Mouse (Mus musculus): ENCODE data around the gene Pabpc4.
"Not testable (repeated sequence)": the region's sequence is repeated elsewhere in the genome, so short reads cannot be mapped to it uniquely, and the experiment has no call there.

Pabpc4 gene

GRCm38 (mm10) chr4:123248971-123249567 is 13.1 kb upstream of the Pabpc4 start:
- DNase-seq: no peak

GRCm38 (mm10) chr4:123252214-123252613 is 9.9 kb upstream of the Pabpc4 start:
- DNase-seq: no peak

- no peak for DNase-seq
Observed at GRCm38 (mm10) chr4:123254617-123255016, 7.5 kb upstream of the Pabpc4 start.

DNA sequence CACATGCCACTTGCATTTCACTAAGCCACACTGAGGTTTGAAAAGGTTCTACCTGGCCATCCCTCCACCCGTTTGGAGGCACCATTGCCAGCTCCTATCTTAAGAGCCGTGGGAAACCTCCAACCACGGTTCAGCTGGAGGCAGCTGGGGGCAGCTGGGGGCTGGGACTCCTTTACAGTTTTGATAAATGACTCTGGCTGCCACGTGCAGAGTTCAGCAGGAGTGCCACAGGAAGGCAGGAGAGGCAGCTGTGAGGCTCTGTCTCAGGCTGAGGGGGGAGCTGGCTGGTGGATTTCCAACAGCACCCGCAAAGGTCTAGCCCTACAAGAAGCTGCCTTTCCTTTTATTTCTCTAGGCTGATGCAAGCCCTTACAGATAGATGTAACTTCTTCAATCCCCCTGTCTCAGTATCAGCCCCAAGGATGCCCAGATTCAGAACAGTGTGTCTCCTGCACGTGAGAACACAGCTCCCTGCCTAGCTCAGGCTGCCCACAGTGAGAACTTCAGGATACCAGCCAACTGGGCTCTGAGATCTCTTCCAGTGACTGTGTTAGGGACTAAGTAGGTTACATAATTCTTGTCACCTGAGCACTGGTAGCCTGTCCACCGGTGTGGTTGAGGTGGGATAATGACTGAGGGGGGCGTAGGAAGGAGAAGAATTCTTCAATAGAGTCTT is 1.9 kb upstream of the Pabpc4 start:
- no peak for DNase-seq

DNA sequence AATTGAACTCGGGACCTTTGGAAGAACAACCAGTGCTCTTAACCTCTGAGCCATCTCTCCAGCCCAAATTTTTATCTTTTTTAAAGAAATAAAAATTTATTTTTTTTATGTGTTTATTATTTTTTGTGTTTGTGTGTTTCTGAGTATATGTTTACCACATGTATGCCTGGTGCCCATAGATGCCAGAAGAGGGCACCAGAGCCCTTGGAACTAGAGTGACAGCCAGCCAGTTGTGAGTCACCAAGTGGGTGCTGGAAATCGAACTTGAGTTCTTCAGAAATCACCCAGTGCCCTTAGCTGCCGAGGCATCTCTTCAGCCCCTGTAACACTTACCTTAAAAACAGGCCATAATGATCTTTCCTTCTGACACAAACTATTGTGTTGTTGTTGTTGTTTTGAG is 8.9 kb downstream of the Pabpc4 start:
- DNase-seq: no peak

GRCm38 (mm10) chr4:123280117-123280516 is 18.0 kb downstream of the Pabpc4 start:
- DNase-seq: no peak

GRCm38 (mm10) chr4:123282500-123282899 is 20.3 kb downstream of the Pabpc4 start:
- peak; percentile 89 for DNase-seq

- peak; percentile 37 for DNase-seq
Observed at GRCm38 (mm10) chr4:123282915-123283674, 20.9 kb downstream of the Pabpc4 start.

DNA sequence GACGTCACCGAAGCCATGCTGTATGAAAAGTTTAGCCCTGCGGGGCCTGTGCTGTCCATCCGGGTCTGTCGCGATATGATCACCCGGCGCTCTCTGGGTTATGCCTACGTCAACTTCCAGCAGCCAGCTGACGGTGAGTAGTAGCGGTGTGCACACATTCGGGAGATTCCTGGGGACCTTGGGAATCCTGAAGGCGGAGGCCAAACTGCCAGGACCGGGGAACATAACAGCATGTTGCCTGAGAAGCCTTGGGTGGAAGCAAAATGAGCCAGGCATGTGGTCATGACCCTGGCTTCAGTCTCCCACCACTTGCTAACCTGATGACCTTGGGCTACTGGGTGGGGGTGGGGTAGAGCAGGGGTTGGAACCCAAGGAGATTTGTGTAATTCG is 21.5 kb downstream of the Pabpc4 start:
- DNase-seq: peak; percentile 21

- no peak for DNase-seq
Observed at GRCm38 (mm10) chr4:123284731-123285624, 22.8 kb downstream of the Pabpc4 start.

DNA sequence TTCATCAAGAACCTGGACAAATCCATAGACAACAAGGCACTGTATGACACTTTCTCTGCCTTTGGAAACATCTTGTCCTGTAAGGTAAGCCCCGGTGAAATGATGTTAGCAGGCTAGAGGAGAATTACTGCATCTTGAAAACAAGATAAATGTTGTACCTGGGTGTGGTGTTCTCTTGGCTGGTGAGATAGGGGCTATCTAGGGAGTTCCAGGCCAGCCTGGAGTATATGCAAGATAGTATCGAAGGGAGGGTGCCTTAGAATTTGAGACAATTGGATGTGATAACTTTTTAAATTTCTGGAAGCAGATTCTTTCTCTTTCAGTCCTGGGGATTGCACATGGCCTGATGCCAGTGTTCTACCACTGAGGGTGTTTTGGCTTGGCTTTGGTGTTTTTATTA is 24.6 kb downstream of the Pabpc4 start:
- no peak for DNase-seq

GRCm38 (mm10) chr4:123289038-123289437 is 26.9 kb downstream of the Pabpc4 start:
- no peak for DNase-seq

DNA sequence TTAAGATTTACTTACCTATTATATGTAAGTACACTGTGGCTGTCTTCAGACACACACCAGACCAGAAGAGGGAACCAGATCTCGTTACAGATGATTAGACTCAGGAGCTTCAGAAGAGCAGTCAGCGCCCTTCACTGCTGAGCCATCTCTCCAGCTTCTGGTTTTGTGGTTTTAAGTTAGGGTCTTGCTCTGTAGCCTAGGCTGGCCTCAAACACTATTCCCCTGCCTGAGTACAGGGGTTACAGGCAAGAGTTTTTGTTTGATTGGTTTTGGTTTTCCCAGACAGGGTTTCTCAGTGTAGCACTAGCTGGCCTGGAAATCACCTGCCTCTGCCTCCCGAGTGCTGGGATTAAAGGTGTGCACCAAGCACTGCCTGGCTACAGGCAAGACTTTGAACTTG is 30.2 kb downstream of the Pabpc4 start:
- no peak for DNase-seq

- DNase-seq: no peak
Observed at GRCm38 (mm10) chr4:123292989-123293388, 30.8 kb downstream of the Pabpc4 start.

GRCm38 (mm10) chr4:123293661-123294443 is 31.7 kb downstream of the Pabpc4 start:
- no peak for DNase-seq

DNA sequence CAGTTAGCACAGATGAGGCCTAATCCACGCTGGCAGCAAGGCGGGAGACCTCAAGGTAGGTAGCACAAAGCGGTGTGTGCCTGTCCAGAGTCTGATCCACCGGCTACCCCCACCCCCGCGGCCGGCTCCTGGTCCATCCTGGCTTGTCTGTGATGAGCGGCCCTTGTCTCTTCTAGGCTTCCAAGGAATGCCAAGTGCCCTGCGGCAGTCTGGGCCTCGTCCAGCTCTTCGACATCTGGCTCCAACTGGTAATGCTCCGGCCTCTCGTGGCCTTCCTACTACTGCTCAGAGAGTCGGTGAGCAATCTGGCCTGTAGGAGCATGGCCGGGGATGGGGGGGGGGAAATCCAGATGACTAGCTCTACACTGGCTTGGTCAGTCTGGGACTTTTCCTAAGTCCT is 32.9 kb downstream of the Pabpc4 start:
- not testable (repeated sequence) for DNase-seq

DNA sequence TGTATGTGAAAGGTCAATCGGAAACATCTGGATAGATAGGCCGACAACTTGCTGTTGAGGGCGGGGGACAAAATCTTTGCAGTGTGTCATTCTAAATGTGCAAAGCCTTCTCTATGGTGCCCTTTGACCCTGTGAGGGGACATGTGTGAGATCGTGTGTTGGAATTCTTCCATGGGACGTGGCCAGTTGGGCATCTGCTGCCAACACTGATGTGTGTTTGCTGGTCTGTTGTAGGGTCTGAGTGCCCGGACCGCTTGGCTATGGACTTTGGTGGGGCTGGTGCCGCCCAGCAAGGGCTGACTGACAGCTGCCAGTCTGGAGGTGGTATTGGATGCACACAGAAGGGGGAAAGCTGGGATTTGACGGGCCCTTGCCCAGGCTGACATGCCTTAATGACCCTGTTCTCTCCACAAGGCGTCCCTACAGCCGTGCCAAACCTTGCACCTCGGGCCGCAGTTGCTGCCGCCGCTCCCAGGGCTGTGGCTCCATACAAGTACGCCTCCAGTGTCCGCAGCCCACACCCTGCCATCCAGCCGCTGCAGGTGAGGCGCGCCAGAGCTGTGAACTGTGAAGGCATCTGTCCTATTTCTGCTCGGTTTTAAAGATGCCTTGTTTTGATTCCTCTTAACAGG is 33.5 kb downstream of the Pabpc4 start:
- DNase-seq: no peak

DNA sequence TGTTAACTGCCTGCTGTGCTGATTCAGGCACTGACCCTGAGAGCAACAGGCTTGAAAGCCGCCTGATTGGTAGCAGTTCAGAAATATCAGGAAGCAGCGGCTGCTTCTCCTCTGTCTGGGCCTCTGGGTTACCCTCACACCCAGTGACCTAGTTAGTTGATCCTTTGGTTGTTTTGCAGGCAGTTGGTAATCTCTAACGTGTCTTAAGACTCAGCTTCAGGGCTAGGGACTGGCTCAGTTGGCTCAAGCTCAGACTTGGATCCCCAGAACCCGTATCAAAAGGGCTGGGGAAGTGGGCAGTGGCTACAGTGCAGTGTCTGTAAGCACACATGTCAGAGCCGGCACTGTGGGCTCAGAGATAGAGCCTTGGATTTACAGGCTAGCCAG is 34.0 kb downstream of the Pabpc4 start:
- DNase-seq: no peak

- no peak for DNase-seq
Observed at GRCm38 (mm10) chr4:123297195-123297960, 35.2 kb downstream of the Pabpc4 start.

- DNase-seq: no peak
Observed at GRCm38 (mm10) chr4:123298226-123298625, 36.1 kb downstream of the Pabpc4 start.
